Mouse (Mus musculus) limb, embryonic 13.5 days (tissue): ENCODE results near the gene Galp. TPM values are rescaled to one million over a fixed set of nuclear protein-coding genes. Genes with fewer than 3 reads are reported as not detected.
A peak's percentile ranks its signal among the peaks of the same experiment; 100 is the strongest.
"Not testable (repeated sequence)": the region's sequence is repeated elsewhere in the genome, so short reads cannot be mapped to it uniquely, and the experiment has no call there.

Experiments used
- ATAC-seq: fragments of 200-750 bp; cut with Nextera tagmentation; 2 replicates; pipeline ENCODE4 v1.8.0; 2017; ENCODE audit warnings: low read depth, moderate number of reproducible peaks, moderate TSS enrichment; ENCODE audit not compliant: low FRiP score
- H3K27ac ChIP-seq: fragments of 300-500 bp; sonication (generic); 2 replicates; pipeline ENCODE4 v1.5.1; 2015; ENCODE audit warnings: inconsistent platforms, mild to moderate bottlenecking, moderate library complexity
- H3K27me3 ChIP-seq: fragments of 300-500 bp; sonication (generic); 2 replicates; pipeline ENCODE4 v1.6.1; 2015; ENCODE audit warnings: mild to moderate bottlenecking, inconsistent platforms
- H3K36me3 ChIP-seq: fragments of 300-500 bp; sonication (generic); 2 replicates; pipeline ENCODE4 v1.6.1; 2015; ENCODE audit warnings: inconsistent platforms, mild to moderate bottlenecking, moderate library complexity
- H3K4me1 ChIP-seq: fragments of 300-500 bp; sonication (generic); 2 replicates; pipeline ENCODE4 v1.6.1; 2015; ENCODE audit warnings: inconsistent platforms
- H3K4me2 ChIP-seq: fragments of 300-500 bp; sonication (generic); replicated peaks from 2 replicates; pipeline ENCODE4 v1.6.1; 2015; ENCODE audit warnings: inconsistent platforms, mild to moderate bottlenecking, moderate library complexity
- H3K4me3 ChIP-seq: fragments of 300-500 bp; sonication (generic); 2 replicates; pipeline ENCODE4 v1.5.1; 2015; ENCODE audit warnings: moderate library complexity, mild to moderate bottlenecking, inconsistent platforms
- H3K9ac ChIP-seq: fragments of 300-500 bp; sonication (generic); 2 replicates; pipeline ENCODE4 v1.6.1; 2015; ENCODE audit warnings: mild to moderate bottlenecking, inconsistent platforms
- H3K9me3 ChIP-seq: fragments of 300-500 bp; sonication (generic); 2 replicates; pipeline ENCODE4 v1.6.1; 2016; ENCODE audit warnings: inconsistent platforms
- WGBS: fragments of 180-500 bp; shearing (Covaris S2); methylation state at CpG from one replicate; pipeline ENCODE4 v1.1.7; 2015; 5-methylcytosine and 5-hydroxymethylcytosine counted together
- polyA plus RNA-seq: library from polyadenylated mRNA; unstranded; fragments of >200 nt; fragmentation: Nextera tagmentation; extraction: Ambion mirVana; gene quantifications from 2 replicates; pipeline ENCODE4 v1.2.1, GENCODE M21; 2015

The Galp gene
- polyA plus RNA-seq, 1 experiment from 2014 or later: not detected

- 77% methylated on average over 4 of the region's 4 CpGs for WGBS
- Histone ChIP-seq H3K4me1 (no peaks in the 10 kb centered on the region), H3K9me3 (no peaks in the 10 kb centered on the region), H3K27me3 (no peaks in the 10 kb centered on the region), H3K4me3 (no peak overlapping the region), H3K4me2 (no peak overlapping the region), H3K36me3 (no peaks in the 10 kb centered on the region), H3K9ac (no peak overlapping the region), H3K27ac (no peak overlapping the region)
- ATAC-seq: no peak
These were observed 34.7 kb upstream of the Galp start for GRCm38 (mm10) chr7:6162172-6162571.

GRCm38 (mm10) chr7:6164671-6165070, 32.2 kb upstream of the Galp start:
- WGBS: 61% methylated on average over 5 of the region's 5 CpGs
- Histone ChIP-seq H3K27ac (no peak overlapping the region), H3K27me3 (no peaks in the 10 kb centered on the region), H3K9ac (no peak overlapping the region), H3K4me2 (no peak overlapping the region), H3K9me3 (no peaks in the 10 kb centered on the region), H3K4me3 (no peak overlapping the region), H3K36me3 (no peaks in the 10 kb centered on the region), H3K4me1 (no peaks in the 10 kb centered on the region)
- ATAC-seq: no peak

- H3K36me3 ChIP-seq: no peaks in the 10 kb centered on the region
- no peaks in the 10 kb centered on the region for H3K27me3 ChIP-seq
- peaks cover 15% of the 10 kb centered on the region; the same call in 1 of the 2 replicates for H3K4me1 ChIP-seq
- H3K9ac ChIP-seq: no peak overlapping the region
- no peak for ATAC-seq
- 82% methylated on average over 3 of the region's 3 CpGs for WGBS
- no peak overlapping the region for H3K4me2 ChIP-seq
- H3K9me3 ChIP-seq: no peaks in the 10 kb centered on the region
- H3K27ac ChIP-seq: no peak overlapping the region
- H3K4me3 ChIP-seq: no peak overlapping the region
These were observed 27.5 kb upstream of the Galp start for GRCm38 (mm10) chr7:6169403-6169802.

GRCm38 (mm10) chr7:6170391-6170790, 26.5 kb upstream of the Galp start:
- 87% methylated on average over 9 of the region's 9 CpGs for WGBS
- H3K4me1 ChIP-seq: peaks cover 15% of the 10 kb centered on the region; the same call in 1 of the 2 replicates
- ATAC-seq: no peak

GRCm38 (mm10) chr7:6170871-6171270, 26.0 kb upstream of the Galp start:
- Histone ChIP-seq H3K4me2 (peak overlapping the region; percentile 83), H3K4me1 (peaks cover 15% of the 10 kb centered on the region; the same call in 1 of the 2 replicates), H3K9me3 (no peaks in the 10 kb centered on the region), H3K36me3 (peaks cover 11% of the 10 kb centered on the region), H3K4me3 (peak overlapping the region; percentile 68), H3K9ac (peak overlapping the region; percentile 61), H3K27ac (no peak overlapping the region), H3K27me3 (no peaks in the 10 kb centered on the region)
- 42% methylated on average over 6 of the region's 6 CpGs for WGBS
- ATAC-seq: no peak

More at GRCm38 (mm10) chr7:6170391-6170790, 26.5 kb upstream of the Galp start:
- Histone ChIP-seq H3K9me3 (no peaks in the 10 kb centered on the region), H3K4me2 (no peak overlapping the region), H3K4me3 (no peak overlapping the region), H3K27ac (no peak overlapping the region), H3K36me3 (peaks cover 6% of the 10 kb centered on the region), H3K9ac (no peak overlapping the region), H3K27me3 (no peaks in the 10 kb centered on the region)

GRCm38 (mm10) chr7:6171444-6172005, 25.4 kb upstream of the Galp start:
- Histone ChIP-seq H3K9ac (peak overlapping the region; percentile 61), H3K4me1 (peaks cover 15% of the 10 kb centered on the region; the same call in 1 of the 2 replicates), H3K4me3 (peak overlapping the region; percentile 68), H3K36me3 (peaks cover 12% of the 10 kb centered on the region), H3K27me3 (no peaks in the 10 kb centered on the region), H3K27ac (peak overlapping the region; percentile 72), H3K4me2 (peak overlapping the region; percentile 83), H3K9me3 (no peaks in the 10 kb centered on the region)
- under 1% methylated on average over 24 of the region's 24 CpGs for WGBS
- ATAC-seq: peak; percentile 7

GRCm38 (mm10) chr7:6172006-6172649, 24.8 kb upstream of the Galp start, which contains the start of gene Zfp444:
Gene Zfp444 (plus strand): TSS chr7:6172226.
- WGBS: under 1% methylated on average over 37 of the region's 37 CpGs
- peaks cover 16% of the 10 kb centered on the region for H3K36me3 ChIP-seq
- H3K27ac ChIP-seq: peak within 1 kb of the TSS; percentile 72
- no peaks in the 10 kb centered on the region for H3K27me3 ChIP-seq
- H3K9me3 ChIP-seq: no peaks in the 10 kb centered on the region
- peak; percentile 97 for ATAC-seq
- H3K4me3 ChIP-seq: peak within 1 kb of the TSS; percentile 68
- H3K4me1 ChIP-seq: peaks cover 15% of the 10 kb centered on the region; the same call in 1 of the 2 replicates
- peak within 1 kb of the TSS; percentile 83 for H3K4me2 ChIP-seq
- peak within 1 kb of the TSS; percentile 79 for H3K9ac ChIP-seq

- H3K4me2 ChIP-seq: peak overlapping the region; percentile 83
- no peaks in the 10 kb centered on the region for H3K9me3 ChIP-seq
- under 1% methylated on average over 25 of the region's 28 CpGs for WGBS
- peaks cover 17% of the 10 kb centered on the region for H3K36me3 ChIP-seq
- H3K27me3 ChIP-seq: no peaks in the 10 kb centered on the region
- H3K4me3 ChIP-seq: peak overlapping the region; percentile 68
- peaks cover 15% of the 10 kb centered on the region; the same call in 1 of the 2 replicates for H3K4me1 ChIP-seq
- peak overlapping the region; percentile 79 for H3K9ac ChIP-seq
- ATAC-seq: peak; percentile 19
- H3K27ac ChIP-seq: peak overlapping the region; percentile 44; the same call in 1 of the 2 replicates
These were observed 24.1 kb upstream of the Galp start for GRCm38 (mm10) chr7:6172674-6173244.

- Histone ChIP-seq H3K27me3 (no peaks in the 10 kb centered on the region), H3K9me3 (no peaks in the 10 kb centered on the region), H3K4me1 (peaks cover 17% of the 10 kb centered on the region; the same call in 1 of the 2 replicates), H3K9ac (no peak overlapping the region), H3K36me3 (peaks cover 20% of the 10 kb centered on the region), H3K4me3 (no peak overlapping the region), H3K27ac (no peak overlapping the region), H3K4me2 (no peak overlapping the region)
- 85% methylated on average over 8 of the region's 8 CpGs for WGBS
- ATAC-seq: no peak
These were observed 23.0 kb upstream of the Galp start for GRCm38 (mm10) chr7:6173872-6174271.

GRCm38 (mm10) chr7:6174365-6174987, 22.4 kb upstream of the Galp start:
- not testable (repeated sequence) for H3K4me3 ChIP-seq, ATAC-seq, H3K27ac ChIP-seq, H3K4me2 ChIP-seq, H3K9ac ChIP-seq, H3K9me3 ChIP-seq, H3K27me3 ChIP-seq
- H3K4me1 ChIP-seq: peaks cover 18% of the 10 kb centered on the region; the same call in 1 of the 2 replicates
- WGBS: 87% methylated on average over 9 of the region's 9 CpGs
- peaks cover 24% of the 10 kb centered on the region for H3K36me3 ChIP-seq

- H3K36me3 ChIP-seq: peaks cover 45% of the 10 kb centered on the region
These were observed 17.9 kb upstream of the Galp start for GRCm38 (mm10) chr7:6179013-6179412.

GRCm38 (mm10) chr7:6182882-6183281, 14.0 kb upstream of the Galp start:
- ATAC-seq: no peak
- H3K36me3 ChIP-seq: peaks cover 65% of the 10 kb centered on the region
- H3K4me3 ChIP-seq: no peak overlapping the region
- 0 out of 2 replicates have a peak, but pooled peaks cover 3% of the 10 kb centered on the region for H3K4me1 ChIP-seq
- no peak overlapping the region for H3K9ac ChIP-seq
- H3K27me3 ChIP-seq: no peaks in the 10 kb centered on the region
- H3K4me2 ChIP-seq: no peak overlapping the region
- H3K9me3 ChIP-seq: peaks cover 5% of the 10 kb centered on the region; the same call in 1 of the 2 replicates
- H3K27ac ChIP-seq: no peak overlapping the region

More at GRCm38 (mm10) chr7:6179013-6179412, 17.9 kb upstream of the Galp start:
- H3K27ac ChIP-seq: no peak overlapping the region
- H3K9ac ChIP-seq: no peak overlapping the region
- no peaks in the 10 kb centered on the region for H3K27me3 ChIP-seq
- H3K4me3 ChIP-seq: no peak overlapping the region
- no peak for ATAC-seq
- no peaks in the 10 kb centered on the region for H3K9me3 ChIP-seq
- no peak overlapping the region for H3K4me2 ChIP-seq
- 0 out of 2 replicates have a peak, but pooled peaks cover 3% of the 10 kb centered on the region for H3K4me1 ChIP-seq
